Mouse (Mus musculus) liver, postnatal 0 days (tissue): Measurements from ENCODE around the gene Eml1.

Experiments used
- CTCF ChIP-seq: sonication (generic); IDR thresholded peaks from 2 replicates; pipeline ENCODE4 v1.5.1; 2016; ENCODE audit warnings: antibody characterized with exemption, low read depth
- EP300 ChIP-seq: IDR thresholded peaks from 2 replicates; pipeline ENCODE4 v1.6.1; 2016; ENCODE audit warnings: antibody characterized with exemption, low read depth, mild to moderate bottlenecking

GRCm38 (mm10) chr12:108529214-108529613, 158.5 kb downstream of the Eml1 start:
- TF ChIP-seq CTCF (peak; percentile 70), EP300 (no peak)
